ENCODE assay signal across 27 mouse cellular contexts in genomic region chr11:62187074-62187473, GRCm38 (mm10).
A peak's percentile ranks its signal among the peaks of the same experiment; 100 is the strongest.
DNase-seq lines count a peak whose midpoint lies in the region; ATAC-seq lines count a peak whose summit lies in the region.
"Had no signal": no experiment of that assay in that cellular context is flagged by ENCODE, and none has a peak within 500 bp of the region (broad histone marks: within the 10 kb centered on the region; RNA-seq: fewer than 3 reads in every experiment).

No protein-coding gene starts in this region.

- no peak overlapping the region for H3K9ac ChIP-seq in hindbrain, embryonic 14.5 days
- H3K9ac ChIP-seq: heart, embryonic 13.5 days; liver, embryonic 14.5 days; lung, embryonic 14.5 days; neural tube, embryonic 13.5 days had no signal

- H3K27me3 ChIP-seq in hindbrain, embryonic 14.5 days (ENCODE audit: control insufficient read depth, insufficient read depth, low read length) = no peaks in the 10 kb centered on the region
- H3K27me3 ChIP-seq: heart, embryonic 13.5 days; neural tube, embryonic 13.5 days had no signal

- peak; percentile 38 for DNase-seq in 416B (ENCODE audit: low read depth)
- peak; percentile 35 for DNase-seq in CD4-positive helper T cell, adult 2 months (ENCODE audit: low read depth, low spot score)
- DNase-seq in induced T-regulatory cell, adult 2 months (ENCODE audit: low read depth) = peak; percentile 60
- DNase-seq in lung, postnatal 25 days (ENCODE audit: low spot score) = no peak
- no peak for DNase-seq in left cerebral cortex, postnatal 10 days (ENCODE audit: extremely low spot score in 1 of 2, low spot score in 2 of 2)
- DNase-seq in hindbrain, embryonic 14.5 days (ENCODE audit: low spot score) = no peak
- DNase-seq: adrenal gland, postnatal 10 days; cerebellum, adult 11 months; cerebellum, adult 9-11 months; gastrocnemius, postnatal 14 days; heart, adult 18-20 months; heart, postnatal 10 days; kidney, postnatal 14 days; liver; lung, embryonic 14.5 days; lung, postnatal 14 days had no signal

- no peaks in the 10 kb centered on the region for H3K9me3 ChIP-seq in hindbrain, embryonic 14.5 days (ENCODE audit: control insufficient read depth, low read length)
- H3K9me3 ChIP-seq: heart, embryonic 13.5 days; neural tube, embryonic 13.5 days had no signal

- ATAC-seq in activated CD4-positive, CD25-positive, alpha-beta regulatory T cell, adult 4 months = peak; percentile 63
- no peak for ATAC-seq in erythroblast, adult 5-6 weeks (replicated peaks; ENCODE audit: low FRiP score, poor library complexity, severe bottlenecking)
- ATAC-seq in hindbrain, embryonic 14.5 days (ENCODE audit: low FRiP score) = no peak
- ATAC-seq: forebrain, embryonic 14.5 days; hindbrain, postnatal 0 days; intestine, postnatal 0 days had no signal

- no peak overlapping the region for H3K4me2 ChIP-seq in hindbrain, embryonic 14.5 days (replicated peaks)
- H3K4me2 ChIP-seq: heart, embryonic 13.5 days; lung, embryonic 14.5 days; midbrain, embryonic 11.5 days; neural tube, embryonic 13.5 days had no signal

- H3K36me3 ChIP-seq in hindbrain, embryonic 14.5 days (replicated peaks; ENCODE audit: control insufficient read depth, insufficient read depth) = no peaks in the 10 kb centered on the region
- H3K36me3 ChIP-seq: heart, embryonic 13.5 days had no signal

- WGBS in hindbrain, embryonic 14.5 days = 89% methylated on average over 8 of the region's 8 CpGs

- H3K27ac ChIP-seq in hindbrain, embryonic 14.5 days = no peak overlapping the region
- H3K27ac ChIP-seq: heart, embryonic 13.5 days; hindbrain, postnatal 0 days; left cerebral cortex, adult 2 months; liver, embryonic 14.5 days; neural tube, embryonic 13.5 days had no signal

- intact Hi-C loops in left cerebral cortex, postnatal 10 days (cut with DNase I) = no loop called here

- H3K4me3 ChIP-seq in hindbrain, embryonic 14.5 days (replicated peaks; ENCODE audit: low read length) = no peak overlapping the region
- H3K4me3 ChIP-seq: heart, embryonic 13.5 days; left cerebral cortex, adult 2 months; myocyte; neural tube, embryonic 13.5 days had no signal

- no peaks in the 10 kb centered on the region for H3K4me1 ChIP-seq in hindbrain, embryonic 14.5 days (replicated peaks; ENCODE audit: control insufficient read depth, insufficient read depth, low read length)
- H3K4me1 ChIP-seq: heart, embryonic 13.5 days; neural tube, embryonic 13.5 days had no signal

Comparison
In these comparisons a context has a peak if more than half of its experiments do, and no peak if none do; other contexts are left out.
1. DNase-seq: peak in 416B (single experiment), CD4-positive helper T cell, adult 2 months (single experiment) and induced T-regulatory cell, adult 2 months (single experiment); none in lung, postnatal 25 days (single experiment), left cerebral cortex, postnatal 10 days (0 of 2) and hindbrain, embryonic 14.5 days (single experiment).